Mouse (Mus musculus): ENCODE results near the gene Tm7sf3. TPM values are rescaled to one million over a fixed set of nuclear protein-coding genes. Genes with fewer than 3 reads are reported as not detected.
A peak's percentile ranks its signal among the peaks of the same experiment; 100 is the strongest.

Gene Tm7sf3
- total RNA-seq, 2 experiments from 2014 or later: 6.2 to 6.9 TPM

DNA sequence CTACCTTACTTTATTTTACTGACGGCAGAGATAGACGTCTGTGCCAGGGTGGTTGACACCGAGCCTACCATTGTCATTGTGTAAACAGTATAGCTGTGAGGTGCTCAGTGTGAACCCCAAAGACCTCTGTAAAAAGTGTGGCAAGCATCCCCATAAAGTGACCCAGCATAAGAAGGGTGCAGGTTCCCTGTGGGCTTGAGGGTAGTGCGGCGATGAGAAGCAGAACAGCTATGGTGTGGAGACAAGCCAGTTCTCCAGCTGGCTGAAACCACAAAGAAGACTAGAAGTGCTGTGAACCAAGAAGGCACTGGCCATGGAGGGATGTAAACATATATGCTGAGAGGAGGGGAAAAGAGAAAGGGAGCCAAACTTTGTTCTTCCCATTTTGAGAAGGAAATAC lies 19.0 kb upstream of the Tm7sf3 start:
- DNase-seq (ENCODE audit: low spot score): no peak

DNA sequence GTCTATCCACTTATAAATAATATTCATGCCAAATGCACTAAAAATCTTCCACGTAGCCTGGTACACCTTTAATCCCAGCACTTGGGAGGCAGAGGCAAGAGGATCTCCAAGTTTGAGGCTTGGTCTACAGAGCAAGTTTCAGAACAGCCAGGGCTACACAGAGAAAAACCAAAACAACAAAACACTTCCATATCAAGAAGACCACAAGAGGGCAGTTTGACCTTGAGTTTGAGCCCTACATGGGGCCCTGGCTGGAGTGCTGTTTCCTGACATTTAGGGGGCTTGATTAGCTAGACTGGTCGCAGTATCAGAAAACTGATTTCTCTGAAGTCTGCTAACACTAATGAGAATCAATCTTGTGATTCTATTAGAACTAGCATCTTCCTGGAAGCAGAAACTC lies 18.0 kb upstream of the Tm7sf3 start:
- DNase-seq (ENCODE audit: low spot score): no peak

DNA sequence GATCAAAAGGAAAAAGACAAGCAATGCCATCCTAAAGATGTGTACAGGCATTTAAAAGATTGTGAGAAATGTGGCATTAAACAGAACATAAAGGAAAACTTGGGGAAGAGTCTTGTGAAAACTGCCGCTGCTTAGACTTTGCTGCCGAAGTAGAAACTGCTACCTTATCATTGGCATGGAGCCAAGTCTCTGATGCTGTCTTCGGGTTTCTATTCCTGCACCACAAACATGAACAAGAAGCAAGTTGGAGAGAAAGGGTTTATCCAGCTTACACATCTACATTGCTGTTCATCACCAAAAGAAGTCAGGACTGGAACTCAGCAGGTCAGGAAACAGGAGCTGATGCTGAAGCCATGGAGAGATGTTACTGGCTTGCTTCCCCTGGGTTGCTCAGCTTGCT lies 10.6 kb upstream of the Tm7sf3 start:
- DNase-seq (ENCODE audit: low spot score): no peak

DNA sequence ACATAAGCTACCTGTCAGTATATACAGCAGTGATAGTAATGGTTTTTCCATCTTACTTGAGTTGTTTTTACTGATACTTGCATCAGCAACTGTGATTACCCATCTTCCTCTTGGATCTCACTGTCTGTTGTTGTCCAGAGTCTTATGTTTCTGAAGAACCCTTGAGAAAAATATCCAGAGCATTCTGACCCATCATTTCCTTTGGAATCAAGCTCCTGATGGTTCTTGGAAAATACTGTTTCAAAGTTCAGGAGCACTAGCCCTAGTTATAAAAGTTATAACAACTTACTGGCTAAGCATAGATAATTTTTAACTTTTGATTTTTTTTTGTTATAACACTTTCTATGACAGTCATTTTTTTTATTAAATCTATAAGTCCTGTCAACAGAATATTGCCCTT lies 8.8 kb upstream of the Tm7sf3 start:
- DNase-seq (ENCODE audit: low spot score): no peak

DNA sequence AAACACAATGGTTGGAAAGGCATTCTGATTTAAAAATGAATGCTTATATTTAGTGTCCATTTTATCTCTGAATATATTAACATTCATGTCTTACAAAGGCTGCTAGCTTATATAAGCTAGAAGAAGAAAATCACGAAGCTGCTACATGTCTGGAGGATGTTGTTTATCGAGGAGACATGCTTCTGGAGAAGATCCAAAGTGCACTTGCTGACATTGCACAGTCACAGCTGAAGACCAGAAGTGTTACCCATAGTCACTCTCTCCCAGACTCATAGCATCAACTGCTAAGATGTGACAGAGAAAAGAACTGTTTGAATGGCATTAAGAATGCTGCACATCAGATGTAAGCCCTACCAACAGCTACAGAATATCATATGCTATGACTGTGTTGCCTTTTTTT lies 7.4 kb upstream of the Tm7sf3 start:
- DNase-seq (ENCODE audit: low spot score): no peak

DNA sequence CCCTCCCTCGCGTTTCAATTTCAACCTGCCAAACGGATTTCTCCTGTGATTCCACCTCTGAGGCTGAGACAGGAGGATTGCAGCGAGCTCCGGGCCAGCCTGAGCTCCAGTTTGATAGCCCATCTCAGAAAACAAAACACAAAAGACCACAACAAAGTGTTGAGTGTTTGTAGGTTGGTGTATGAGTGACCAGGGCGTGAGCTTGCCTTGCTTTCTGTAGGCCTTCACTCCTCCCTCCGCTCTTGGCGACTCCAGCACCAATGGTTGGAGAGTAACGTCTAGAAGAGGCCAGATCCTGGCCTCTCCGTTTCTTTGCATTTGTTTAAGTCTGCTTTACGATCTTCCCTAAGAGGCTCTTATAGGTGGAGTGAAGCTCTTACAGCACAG lies 553 bp upstream of the Tm7sf3 start:
- DNase-seq (ENCODE audit: low spot score): no peak

DNA sequence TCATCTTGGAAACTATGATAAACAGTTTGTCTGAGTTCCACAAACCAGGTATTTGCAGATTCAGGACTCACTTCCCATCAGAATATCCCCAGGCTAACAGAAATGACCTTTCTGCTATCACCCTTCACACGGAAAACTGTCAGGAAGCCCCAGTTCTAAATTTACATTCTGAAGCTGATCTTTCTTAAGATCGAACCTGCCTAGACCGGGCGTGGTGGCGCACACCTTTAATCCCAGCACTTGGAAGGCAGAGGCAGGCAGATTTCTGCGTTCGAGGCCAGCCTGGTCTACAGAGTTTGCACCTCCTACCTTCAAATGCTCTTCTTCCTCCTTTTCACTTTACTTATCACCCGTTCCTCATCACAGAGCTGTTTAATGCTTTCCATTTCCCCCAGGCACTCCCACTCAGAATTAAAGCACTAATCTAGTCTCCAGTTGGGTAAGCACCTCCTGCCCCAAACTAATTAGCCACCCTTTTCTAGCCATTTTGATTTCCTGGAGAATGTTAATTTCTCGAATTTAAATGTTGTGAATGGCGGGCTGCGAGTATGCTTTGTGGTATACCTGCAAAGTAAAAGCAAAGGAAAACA lies 908 bp downstream of the Tm7sf3 start:
- no peak for DNase-seq (ENCODE audit: low spot score)

DNA sequence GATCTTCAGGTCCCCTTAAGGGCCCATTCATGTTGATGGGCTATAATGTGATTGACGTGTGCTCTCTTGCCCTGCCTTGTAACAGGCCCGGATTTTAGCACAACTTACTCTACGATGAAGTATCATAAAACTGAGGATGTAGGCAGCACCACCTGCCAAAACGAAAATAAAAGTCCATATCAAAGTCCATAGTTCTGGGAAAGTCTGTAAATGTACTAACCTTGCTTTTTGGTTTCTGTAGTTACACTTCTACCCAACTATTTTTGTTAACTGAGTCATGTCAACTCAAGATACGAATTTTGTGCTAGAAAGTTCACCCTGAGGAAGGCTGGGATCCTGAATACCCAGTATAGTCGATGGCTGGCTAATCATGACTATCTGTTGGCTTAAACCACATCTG lies 1.6 kb downstream of the Tm7sf3 start:
- DNase-seq (ENCODE audit: low spot score): no peak

DNA sequence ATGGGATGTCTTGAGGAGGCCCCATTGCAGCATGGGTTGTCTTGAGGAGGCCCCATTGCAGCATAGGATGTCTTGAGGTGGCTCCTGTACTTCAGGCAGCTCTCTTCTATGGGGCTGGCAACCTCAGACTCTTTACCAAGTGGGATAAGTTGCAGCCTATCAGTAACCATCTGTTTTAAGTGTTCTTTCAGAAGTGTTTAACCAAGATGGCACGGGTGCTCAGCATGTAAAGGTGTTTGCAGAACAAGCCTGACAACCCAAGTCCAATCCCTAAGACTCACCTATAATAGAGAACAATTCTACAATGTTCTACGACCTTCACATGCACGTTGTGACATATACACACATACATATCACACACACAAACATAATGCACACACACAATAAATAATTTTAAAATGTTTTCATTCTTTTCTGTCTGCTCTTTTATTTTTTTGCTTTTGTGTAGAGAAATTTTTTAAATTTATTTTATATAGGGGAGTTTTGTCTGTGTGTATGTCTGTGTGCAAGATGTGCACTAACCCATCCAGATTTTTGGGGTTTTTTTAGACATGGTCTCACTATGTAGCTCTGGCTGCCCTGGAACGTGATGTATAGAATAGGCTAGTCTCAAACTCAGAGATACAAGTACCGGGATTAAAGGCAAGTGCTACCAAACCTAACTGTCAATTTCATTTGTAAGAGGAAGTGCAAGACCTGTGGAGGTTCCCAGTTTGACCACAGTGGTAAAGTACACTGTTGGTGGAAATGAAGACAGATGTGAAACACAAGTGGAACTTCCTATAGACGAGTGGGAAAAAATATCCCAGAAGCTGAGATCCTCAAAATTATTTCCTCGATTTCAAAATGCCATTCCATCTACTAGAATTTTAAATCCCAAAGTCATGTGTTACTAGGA lies 2.3 kb downstream of the Tm7sf3 start:
- no peak for DNase-seq (ENCODE audit: low spot score)

DNA sequence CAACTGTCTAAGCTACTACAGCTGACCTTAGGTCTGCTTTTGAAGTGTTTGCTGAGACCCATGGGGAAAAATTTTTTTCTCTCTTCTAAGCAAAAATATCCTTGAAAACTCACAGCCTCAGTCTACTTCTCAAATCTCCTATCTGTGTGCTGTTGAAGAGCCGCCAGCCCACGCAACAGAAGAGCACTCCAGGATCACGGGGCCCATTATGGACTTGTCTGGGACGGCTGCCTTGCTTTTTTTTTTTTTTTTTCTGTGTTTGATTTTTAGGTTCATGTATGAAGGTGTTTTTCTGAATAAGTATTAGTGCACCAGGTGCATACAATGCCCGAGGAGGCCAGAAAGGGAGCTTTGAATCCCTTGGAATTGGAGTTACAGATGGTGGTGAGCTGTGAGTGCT lies 6.1 kb downstream of the Tm7sf3 start:
- no peak for DNase-seq (ENCODE audit: low spot score)

DNA sequence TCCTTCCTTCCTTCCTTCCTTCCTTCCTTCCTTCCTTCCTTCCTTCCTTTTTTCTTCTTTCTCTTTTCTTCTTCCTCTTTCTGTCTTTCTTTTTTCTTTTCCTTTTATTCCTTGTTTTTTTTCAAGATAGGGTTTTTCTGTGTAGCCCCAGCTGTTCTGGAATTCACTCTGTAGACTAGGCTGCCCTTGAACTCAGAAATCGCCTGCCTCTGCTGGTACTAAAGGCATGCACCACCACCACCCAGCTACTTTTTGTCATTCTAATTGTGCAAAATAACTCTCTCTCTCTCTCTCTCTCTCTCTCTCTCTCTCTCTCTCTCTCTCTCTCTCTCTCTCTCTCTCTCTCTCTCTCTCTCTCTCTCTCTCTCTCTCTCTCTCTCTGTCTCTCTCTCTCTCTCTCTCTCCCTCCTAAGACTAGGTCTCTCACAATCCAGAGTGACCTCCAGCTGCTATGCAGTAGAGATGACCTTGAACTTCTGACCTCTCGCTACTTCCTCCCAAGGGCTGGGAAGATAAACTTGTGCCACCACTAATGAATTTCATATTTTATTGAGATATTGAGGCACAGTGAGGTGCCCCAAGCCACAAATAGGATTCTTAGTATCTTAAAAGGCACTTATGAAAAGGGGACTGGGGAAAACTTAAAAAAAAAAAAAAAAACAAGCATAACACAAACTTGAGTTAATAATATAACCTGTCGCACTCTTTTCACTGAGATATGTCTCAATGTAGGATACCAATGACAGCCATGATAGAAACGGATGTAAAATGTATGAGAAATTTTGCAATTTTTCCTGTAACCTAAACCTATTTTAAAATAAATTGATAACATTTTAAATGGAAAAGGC lies 7.6 kb downstream of the Tm7sf3 start:
- DNase-seq (ENCODE audit: low spot score): no peak

DNA sequence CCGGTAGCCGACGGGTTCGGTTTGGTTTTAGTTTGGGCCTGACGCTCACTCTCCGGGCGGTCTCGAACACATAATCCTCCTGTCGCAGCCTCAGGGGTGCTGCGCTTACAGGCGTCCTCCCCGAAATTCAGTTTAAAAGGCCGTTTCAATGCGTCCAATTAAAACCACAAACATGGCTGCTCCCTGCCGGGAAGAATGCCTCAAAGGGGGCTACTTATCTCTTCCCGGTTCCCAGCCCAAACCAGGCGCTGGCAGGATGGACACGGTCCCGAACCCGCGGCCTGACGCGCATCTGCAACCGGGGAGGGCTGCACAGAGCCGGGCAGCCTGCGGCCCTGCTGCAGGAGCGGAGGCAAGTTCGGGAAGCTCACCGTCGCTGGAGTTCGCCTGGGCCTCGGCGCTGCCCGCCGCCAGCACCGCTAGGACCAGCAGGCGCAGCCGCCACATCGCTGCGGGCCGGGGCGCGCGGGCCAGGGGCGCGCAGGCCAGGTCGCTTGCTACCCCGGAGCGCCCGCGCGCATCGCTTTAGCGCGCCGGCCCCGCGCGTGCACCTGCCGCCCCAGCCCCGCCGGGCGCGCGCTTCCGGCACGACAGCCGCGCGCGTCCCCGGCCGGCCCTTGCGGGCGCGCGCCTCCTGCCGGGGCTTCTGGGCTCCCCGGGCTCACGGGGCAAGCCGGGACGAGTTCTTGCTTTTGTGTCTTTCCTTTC lies 8.5 kb downstream of the Tm7sf3 start:
- peak; percentile 55 for DNase-seq (ENCODE audit: low spot score)

DNA sequence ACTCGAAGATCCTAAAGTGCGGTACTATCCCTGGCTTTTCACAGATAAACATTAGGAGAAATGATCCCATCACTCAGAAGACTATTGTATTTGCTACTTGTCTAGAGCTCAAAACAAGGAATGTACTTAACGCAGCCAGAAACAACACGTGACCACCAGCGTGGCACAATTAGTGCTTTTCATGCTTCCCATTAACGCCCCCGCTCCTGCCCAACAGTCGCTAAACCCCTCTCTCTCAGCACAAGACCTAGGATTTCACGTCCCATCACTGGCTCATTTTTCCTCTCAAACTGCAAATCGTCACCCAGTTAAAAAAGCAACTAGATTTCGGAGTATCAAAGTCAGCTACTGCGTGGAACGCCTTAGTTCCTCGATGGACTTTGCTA lies 9.0 kb downstream of the Tm7sf3 start:
- no peak for DNase-seq (ENCODE audit: low spot score)

DNA sequence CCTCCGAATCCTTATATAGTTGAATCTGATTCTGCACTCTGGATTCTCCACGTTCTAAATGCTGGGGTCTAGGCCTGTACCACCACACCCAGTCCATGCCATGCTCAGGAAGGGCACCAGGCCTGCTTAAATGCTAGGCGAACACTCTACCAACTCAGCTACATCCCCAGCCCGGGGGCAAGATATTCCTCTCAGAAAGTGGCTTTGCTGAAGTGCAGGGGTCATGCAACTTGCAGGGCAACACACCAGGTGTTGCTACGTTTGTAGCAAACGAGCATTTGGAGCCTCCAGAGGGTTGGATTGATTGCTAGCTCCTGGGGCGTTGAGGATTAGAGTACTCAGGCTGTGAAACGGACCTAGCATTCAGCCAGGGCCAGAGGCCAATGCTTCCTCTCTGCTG lies 9.5 kb downstream of the Tm7sf3 start:
- no peak for DNase-seq (ENCODE audit: low spot score)

DNA sequence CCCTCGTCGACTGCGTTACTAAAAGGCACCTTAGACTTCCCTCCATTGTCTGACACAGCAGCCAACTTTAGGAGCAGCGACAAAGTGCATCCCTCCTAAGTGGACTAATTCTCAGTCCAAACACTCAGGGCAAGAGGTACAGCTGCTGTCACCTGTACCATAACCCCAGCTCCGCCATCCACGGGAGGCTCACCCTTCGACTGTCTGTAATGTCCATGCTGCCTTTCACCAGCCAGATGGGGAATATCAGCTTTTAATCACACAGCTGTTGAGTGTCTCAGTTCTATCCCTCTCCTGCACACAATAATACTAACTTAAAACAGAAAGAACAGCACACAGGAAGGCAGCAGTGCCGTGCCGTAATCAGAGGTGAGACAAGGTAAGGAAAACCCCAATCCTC lies 10.2 kb downstream of the Tm7sf3 start:
- DNase-seq (ENCODE audit: low spot score): no peak

DNA sequence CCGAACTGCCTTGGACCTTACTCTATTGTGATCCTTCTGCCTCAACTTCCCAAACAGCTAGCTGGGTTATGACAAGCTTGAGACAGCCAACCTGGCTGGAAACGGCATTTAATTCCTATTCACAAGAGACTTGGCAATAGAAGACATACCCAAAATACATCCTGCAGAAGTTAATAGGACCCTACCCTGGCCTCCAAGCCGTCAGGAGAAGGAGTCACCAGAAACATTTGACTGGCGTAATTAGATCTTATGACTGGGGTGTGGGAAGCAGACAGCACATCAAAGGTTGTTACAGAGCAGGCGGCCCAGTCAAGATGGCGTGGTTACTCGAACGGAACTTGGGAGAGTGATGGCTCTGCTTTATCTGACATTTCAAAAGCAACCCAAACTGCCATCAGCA lies 10.8 kb downstream of the Tm7sf3 start:
- no peak for DNase-seq (ENCODE audit: low spot score)

DNA sequence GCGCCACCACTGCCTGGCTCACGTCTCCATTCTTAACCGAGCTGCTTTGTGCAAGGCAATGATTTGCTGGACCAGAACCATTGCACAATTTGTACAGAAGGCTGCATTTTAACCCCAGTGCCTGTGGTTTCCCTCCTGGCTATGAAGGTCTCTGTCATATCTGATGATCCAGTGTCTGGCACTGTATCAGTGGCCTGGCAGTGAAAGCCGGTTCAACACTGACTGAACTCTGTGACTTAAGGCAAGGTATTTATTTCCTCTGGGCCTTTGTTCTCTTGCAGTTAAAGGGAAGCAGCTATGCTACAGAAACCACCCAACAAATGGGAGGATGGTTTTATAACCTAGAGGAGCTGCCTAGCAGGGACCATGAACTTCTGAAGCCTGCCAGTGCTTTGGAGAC lies 11.7 kb downstream of the Tm7sf3 start:
- no peak for DNase-seq (ENCODE audit: low spot score)

DNA sequence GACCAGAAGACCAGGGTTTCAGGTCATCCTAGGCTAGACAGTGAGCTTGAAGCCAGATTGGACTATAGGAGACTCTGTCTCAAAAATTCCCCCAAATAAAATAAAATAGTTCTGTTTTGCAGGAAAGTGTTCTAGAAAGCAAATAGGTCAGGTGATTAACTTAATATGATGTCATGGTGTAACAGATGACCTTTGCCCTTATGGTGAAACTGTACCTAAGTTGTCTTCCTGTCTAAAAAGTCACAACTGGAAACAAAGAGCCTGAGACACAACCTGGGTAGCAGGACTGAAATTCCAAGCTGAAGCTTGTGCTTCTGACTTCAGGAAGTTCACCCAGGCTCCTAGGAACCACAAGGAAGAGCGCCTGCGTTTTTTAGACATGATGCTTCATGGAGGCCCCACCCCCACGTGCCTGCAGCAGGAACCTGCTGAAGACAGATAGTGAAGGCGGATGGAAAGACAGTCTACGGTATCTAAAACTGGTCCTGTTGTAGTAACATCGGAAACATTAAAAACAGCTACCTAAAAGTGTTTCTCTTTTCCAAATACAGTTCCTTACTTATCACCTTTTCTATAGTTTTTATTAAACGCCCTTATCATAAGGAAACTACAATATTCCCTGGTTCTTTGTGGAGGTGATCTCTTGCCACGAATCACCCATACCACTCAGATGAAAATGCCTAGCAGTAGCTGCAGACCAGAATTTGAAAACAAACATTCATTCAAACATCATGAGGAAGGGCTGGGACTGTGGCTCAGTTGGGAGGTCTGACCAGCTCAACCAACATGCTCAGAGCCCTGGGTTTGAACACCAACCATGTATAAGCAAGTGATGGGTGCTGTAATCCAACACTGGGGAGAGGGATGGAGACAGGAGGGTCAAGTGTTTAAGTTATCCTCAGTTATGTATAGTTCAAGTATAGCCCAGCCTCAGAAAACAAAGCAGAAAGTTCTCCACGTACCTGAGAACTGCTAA lies 12.6 kb downstream of the Tm7sf3 start:
- DNase-seq (ENCODE audit: low spot score): no peak

DNA sequence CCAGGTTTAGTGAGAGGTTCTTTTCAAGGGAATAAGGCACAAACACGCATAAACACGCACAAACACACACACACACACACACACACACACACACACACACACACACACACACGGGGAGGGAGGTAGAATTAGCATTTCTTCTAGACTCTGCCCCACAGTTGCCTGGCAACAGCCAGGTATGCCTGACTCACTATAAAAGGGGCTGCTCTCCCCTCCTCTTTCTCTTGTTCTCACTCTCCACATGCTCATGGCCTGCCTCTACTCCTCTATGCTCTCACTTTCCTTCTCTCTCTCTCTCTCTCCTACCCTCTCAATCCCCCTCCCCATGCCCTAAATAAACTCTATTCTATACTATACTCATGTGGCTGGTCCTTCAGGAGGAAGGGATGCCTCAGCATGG lies 14.5 kb downstream of the Tm7sf3 start:
- no peak for DNase-seq (ENCODE audit: low spot score)

DNA sequence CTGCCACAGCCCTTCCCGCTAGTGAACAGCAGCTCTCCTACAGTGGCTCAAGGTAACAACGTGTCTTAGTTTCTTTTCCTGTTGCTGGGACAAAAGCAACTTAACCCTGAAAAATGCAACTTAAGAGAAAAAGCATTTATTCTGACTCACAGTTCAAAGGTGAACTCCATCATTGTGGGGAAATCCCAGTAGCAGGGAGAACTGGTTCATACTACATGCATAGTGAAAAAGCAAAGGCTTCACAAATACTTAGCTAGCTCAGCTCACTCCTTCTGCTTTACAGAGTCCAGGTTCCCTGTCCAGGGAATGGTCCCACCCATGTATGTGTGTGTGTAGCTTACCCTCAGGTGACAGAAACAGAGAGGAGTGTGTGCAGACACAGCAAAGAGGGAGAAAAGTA lies 26.0 kb downstream of the Tm7sf3 start:
- DNase-seq (ENCODE audit: low spot score): no peak

DNA sequence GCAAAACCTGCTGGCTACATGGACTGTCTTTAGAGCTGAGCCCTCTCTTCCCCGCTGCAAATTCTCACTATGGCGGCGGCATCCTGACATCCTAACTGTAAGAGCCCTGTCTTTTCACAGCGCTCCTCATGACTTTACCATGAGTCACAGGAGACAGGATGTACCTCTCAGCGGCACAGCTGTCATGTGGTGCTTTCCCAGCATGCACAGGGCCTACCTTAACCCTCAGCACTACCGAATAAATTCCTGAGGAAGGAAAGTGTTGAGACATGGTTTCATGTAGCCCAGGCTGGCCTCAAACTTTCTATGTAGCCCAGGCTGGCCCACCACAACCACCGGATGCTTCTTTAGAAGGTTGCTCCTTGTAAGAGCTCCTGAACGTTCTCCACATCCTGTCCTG lies 26.7 kb downstream of the Tm7sf3 start:
- DNase-seq (ENCODE audit: low spot score): no peak

Data from gastrocnemius, adult 18-20 months (tissue).